Mouse (Mus musculus) stomach, embryonic 16.5 days (tissue): ENCODE data around the gene Pus7. TPM values are rescaled to one million over a fixed set of nuclear protein-coding genes. Genes with fewer than 3 reads are reported as not detected.

Experiments
- ATAC-seq: fragments of 200-750 bp; cut with Nextera tagmentation; 2 replicates; pipeline ENCODE4 v1.8.0; 2017; ENCODE audit warnings: moderate number of reproducible peaks, moderate TSS enrichment; ENCODE audit not compliant: insufficient read depth, low FRiP score
- H3K27ac ChIP-seq: fragments of 300-500 bp; sonication (generic); 2 replicates; pipeline ENCODE4 v1.5.1; 2014; ENCODE audit warnings: low read length
- H3K27me3 ChIP-seq: fragments of 300-500 bp; sonication (generic); 2 replicates; pipeline ENCODE4 v1.6.1; 2014; ENCODE audit warnings: low read length, control low read depth, mixed read lengths; ENCODE audit not compliant: control insufficient read depth, insufficient read depth
- H3K36me3 ChIP-seq: fragments of 300-500 bp; sonication (generic); 2 replicates; pipeline ENCODE4 v1.6.1; 2014; ENCODE audit warnings: low read length; ENCODE audit not compliant: control insufficient read depth, insufficient read depth
- H3K4me1 ChIP-seq: fragments of 300-500 bp; sonication (generic); 2 replicates; pipeline ENCODE4 v1.6.1; 2014; ENCODE audit warnings: low read length, control low read depth, mixed read lengths; ENCODE audit not compliant: control insufficient read depth, insufficient read depth
- H3K4me2 ChIP-seq: fragments of 300-500 bp; sonication (generic); 2 replicates; pipeline ENCODE4 v1.6.1; 2014; ENCODE audit warnings: low read depth, low read length, mixed read lengths
- H3K4me3 ChIP-seq: fragments of 300-500 bp; sonication (generic); replicated peaks from 2 replicates; pipeline ENCODE4 v1.5.1; 2014; ENCODE audit warnings: mild to moderate bottlenecking, low read length
- H3K9ac ChIP-seq: fragments of 300-500 bp; sonication (generic); 2 replicates; pipeline ENCODE4 v1.6.1; 2014; ENCODE audit warnings: low read length
- H3K9me3 ChIP-seq: fragments of 300-500 bp; sonication (generic); replicated peaks from 2 replicates; pipeline ENCODE4 v1.6.1; 2016; ENCODE audit warnings: low read length, control low read depth; ENCODE audit not compliant: control insufficient read depth
- WGBS: fragments of 180-500 bp; shearing (Covaris S2); extraction: QIAGEN DNeasy Blood & Tissue Kit; methylation state at CpG from one replicate; pipeline ENCODE4 v1.1.7; 2014; 5-methylcytosine and 5-hydroxymethylcytosine counted together
- polyA plus RNA-seq: library from polyadenylated mRNA; unstranded; fragments of >200 nt; fragmentation: Nextera tagmentation; extraction: Ambion mirVana; gene quantifications from 2 replicates; pipeline ENCODE4 v1.2.1, GENCODE M21; 2015

The Pus7 gene
- polyA plus RNA-seq, 1 experiment from 2014 or later, result 31.3 TPM

- Histone ChIP-seq H3K9ac (no peak overlapping the region), H3K36me3 (no peaks in the 10 kb centered on the region), H3K4me2 (no peak overlapping the region), H3K4me3 (no peak overlapping the region), H3K9me3 (no peaks in the 10 kb centered on the region), H3K4me1 (peaks cover 6% of the 10 kb centered on the region), H3K27me3 (no peaks in the 10 kb centered on the region), H3K27ac (no peak overlapping the region; the same call in 1 of the 2 replicates)
- peak; percentile 48; the same call in 1 of the 2 replicates for ATAC-seq
- 80% methylated on average over 4 of the region's 4 CpGs for WGBS
Measured at GRCm38 (mm10) chr5:23789078-23789612, 5.6 kb upstream of the Pus7 start.

GRCm38 (mm10) chr5:23788390-23788830, 4.9 kb upstream of the Pus7 start:
- Histone ChIP-seq H3K4me1 (peaks cover 6% of the 10 kb centered on the region), H3K9ac (peak overlapping the region; percentile 93), H3K4me2 (peak overlapping the region; percentile 65), H3K4me3 (peak overlapping the region; percentile 94), H3K27ac (peak overlapping the region; percentile 86), H3K9me3 (no peaks in the 10 kb centered on the region), H3K27me3 (no peaks in the 10 kb centered on the region), H3K36me3 (no peaks in the 10 kb centered on the region)
- 34% methylated on average over 3 of the region's 3 CpGs for WGBS
- no peak for ATAC-seq

- Histone ChIP-seq H3K9ac (peak within 1 kb of the TSS; percentile 93), H3K27me3 (no peaks in the 10 kb centered on the region), H3K4me3 (peak within 1 kb of the TSS; percentile 94), H3K27ac (peak within 1 kb of the TSS; percentile 86), H3K36me3 (no peaks in the 10 kb centered on the region), H3K4me2 (peak within 1 kb of the TSS; percentile 65), H3K9me3 (no peaks in the 10 kb centered on the region), H3K4me1 (peaks cover 6% of the 10 kb centered on the region)
- peak; percentile 86 for ATAC-seq
- 1% methylated on average over 47 of the region's 47 CpGs for WGBS
Measured at GRCm38 (mm10) chr5:23787536-23788389, 4.3 kb upstream of the Pus7 start, which contains the start of gene Rint1. TSS of gene Rint1 (plus strand) at chr5:23787711.

GRCm38 (mm10) chr5:23782051-23782810, 1.3 kb downstream of the Pus7 start:
- no peak overlapping the region for H3K27ac ChIP-seq
- WGBS, result 52% methylated on average over 8 of the region's 8 CpGs
- peak overlapping the region; percentile 69 for H3K4me2 ChIP-seq
- H3K4me3 ChIP-seq, result peak overlapping the region; percentile 81
- no peaks in the 10 kb centered on the region for H3K27me3 ChIP-seq
- ATAC-seq, result no peak
- H3K9ac ChIP-seq, result peak overlapping the region; percentile 87
- H3K9me3 ChIP-seq, result no peaks in the 10 kb centered on the region
- H3K4me1 ChIP-seq, result peaks cover 4% of the 10 kb centered on the region
- no peaks in the 10 kb centered on the region for H3K36me3 ChIP-seq

GRCm38 (mm10) chr5:23781172-23781571, 2.3 kb downstream of the Pus7 start:
- Histone ChIP-seq H3K9me3 (no peaks in the 10 kb centered on the region), H3K36me3 (no peaks in the 10 kb centered on the region), H3K4me1 (peaks cover 4% of the 10 kb centered on the region), H3K27ac (no peak overlapping the region), H3K9ac (peak overlapping the region; percentile 48; the same call in 1 of the 2 replicates), H3K4me3 (no peak overlapping the region), H3K27me3 (no peaks in the 10 kb centered on the region), H3K4me2 (no peak overlapping the region; the same call in 1 of the 2 replicates)
- ATAC-seq, result no peak
- 77% methylated on average over 4 of the region's 4 CpGs for WGBS

GRCm38 (mm10) chr5:23780516-23780915, 3.0 kb downstream of the Pus7 start:
- H3K27me3 ChIP-seq, result no peaks in the 10 kb centered on the region
- H3K9me3 ChIP-seq, result no peaks in the 10 kb centered on the region
- H3K4me2 ChIP-seq, result no peak overlapping the region
- ATAC-seq, result no peak
- 80% methylated on average over 4 of the region's 4 CpGs for WGBS
- no peaks in the 10 kb centered on the region for H3K36me3 ChIP-seq
- H3K9ac ChIP-seq, result no peak overlapping the region
- peaks cover 4% of the 10 kb centered on the region for H3K4me1 ChIP-seq
- H3K27ac ChIP-seq, result no peak overlapping the region
- H3K4me3 ChIP-seq, result no peak overlapping the region

- no peak overlapping the region for H3K9ac ChIP-seq
- WGBS, result 80% methylated on average over 6 of the region's 6 CpGs
- no peak overlapping the region for H3K4me3 ChIP-seq
Measured at GRCm38 (mm10) chr5:23774186-23774585, 9.3 kb downstream of the Pus7 start.

GRCm38 (mm10) chr5:23771105-23771504, 12.4 kb downstream of the Pus7 start:
- Histone ChIP-seq H3K4me2 (no peak overlapping the region), H3K4me3 (no peak overlapping the region), H3K9me3 (no peaks in the 10 kb centered on the region), H3K27me3 (no peaks in the 10 kb centered on the region), H3K27ac (no peak overlapping the region), H3K36me3 (peaks cover 6% of the 10 kb centered on the region), H3K9ac (no peak overlapping the region), H3K4me1 (no peaks in the 10 kb centered on the region)
- ATAC-seq, result 0 out of 2 replicates have a peak, but pooled peaks have one; percentile 21
- 63% methylated on average over 8 of the region's 8 CpGs for WGBS

More at GRCm38 (mm10) chr5:23774186-23774585, 9.3 kb downstream of the Pus7 start:
- Histone ChIP-seq H3K9me3 (no peaks in the 10 kb centered on the region), H3K27me3 (no peaks in the 10 kb centered on the region), H3K36me3 (peaks cover 2% of the 10 kb centered on the region; the same call in 1 of the 2 replicates), H3K27ac (no peak overlapping the region), H3K4me2 (no peak overlapping the region), H3K4me1 (no peaks in the 10 kb centered on the region)
- ATAC-seq, result no peak
